Mouse (Mus musculus) CH12.LX (cell line): ENCODE data around the gene Slc24a2. TPM values are rescaled to one million over a fixed set of nuclear protein-coding genes. Genes with fewer than 3 reads are reported as not detected.

ENCODE experiments used
- DNase-seq: peaks from one replicate; pipeline ENCODE4 v3.0.0-alpha.2; 2013; ENCODE audit errors: extremely low read depth
- H3K27ac ChIP-seq: 2 replicates; pipeline ENCODE4 v1.5.1; 2012; ENCODE audit warnings: low read depth, mild to moderate bottlenecking, control low read depth, moderate library complexity; ENCODE audit not compliant: insufficient read depth
- H3K27me3 ChIP-seq: replicated peaks from 2 replicates; pipeline ENCODE3; 2012; ENCODE audit warnings: inconsistent platforms
- H3K36me3 ChIP-seq, 2 experiments: replicated peaks in 1 of 2; 2 replicates each; pipeline versions ENCODE3 to v1.6.1; 2012; ENCODE audit warnings: inconsistent platforms in 1 of 2, low read length in 1 of 2, mild to moderate bottlenecking in 1 of 2, mixed read lengths in 1 of 2, moderate library complexity in 1 of 2; ENCODE audit not compliant: control insufficient read depth in 1 of 2, insufficient read depth in 1 of 2
- H3K4me1 ChIP-seq, 2 experiments: 2 replicates each; pipeline ENCODE4 v1.6.1; 2012; ENCODE audit warnings: inconsistent platforms in 1 of 2, moderate library complexity in 1 of 2; ENCODE audit not compliant: insufficient read depth in 2 of 2, control insufficient read depth in 1 of 2
- H3K4me2 ChIP-seq: 2 replicates; pipeline ENCODE4 v1.6.1; 2012; ENCODE audit warnings: low read depth, mild to moderate bottlenecking, control low read depth; ENCODE audit not compliant: poor library complexity, insufficient read depth, severe bottlenecking
- H3K4me3 ChIP-seq, 3 experiments: fragments of 150-350 bp in 1 of 3; sonication (generic) in 1 of 3; replicated peaks in 1 of 3; 2 replicates each; pipeline versions ENCODE3 to v1.5.1; 2011 to 2012; ENCODE audit warnings: low read depth in 2 of 3, low read length in 2 of 3, mild to moderate bottlenecking in 2 of 3, moderate library complexity in 2 of 3, control low read depth in 1 of 3, improper control_type of control experiment in 1 of 3, inconsistent platforms in 1 of 3, mixed read lengths in 1 of 3; ENCODE audit not compliant: poor library complexity in 1 of 3
- H3K79me2 ChIP-seq: replicated peaks from 2 replicates; pipeline ENCODE4 v1.6.1; 2012; ENCODE audit warnings: mild to moderate bottlenecking, moderate library complexity; ENCODE audit not compliant: control insufficient read depth, poor library complexity, insufficient read depth, severe bottlenecking; ENCODE audit errors: extremely low read depth
- H3K9ac ChIP-seq: 2 replicates; pipeline ENCODE4 v1.6.1; 2012; ENCODE audit warnings: low read depth, mild to moderate bottlenecking, control low read depth, moderate library complexity; ENCODE audit not compliant: insufficient read depth
- H3K9me3 ChIP-seq: replicated peaks from 2 replicates; pipeline ENCODE3; 2012; ENCODE audit warnings: low read length, inconsistent platforms, mixed read lengths
- CHD2 ChIP-seq: IDR thresholded peaks from 2 replicates; pipeline ENCODE4 v1.6.1; 2011; ENCODE audit warnings: low read length, improper control_type of control experiment
- CTCF ChIP-seq, 2 experiments: IDR thresholded peaks in 1 of 2; conservative IDR thresholded peaks in 1 of 2; 2 replicates each; pipeline ENCODE4 v1.5.1; 2011 to 2012; ENCODE audit warnings: low read depth in 2 of 2, low read length in 2 of 2, improper control_type of control experiment in 1 of 2, inconsistent platforms in 1 of 2, mild to moderate bottlenecking in 1 of 2, moderate library complexity in 1 of 2
- E2F4 ChIP-seq: IDR thresholded peaks from 2 replicates; pipeline ENCODE4 v1.6.1; 2011; ENCODE audit warnings: low read depth, low read length, improper control_type of control experiment; ENCODE audit not compliant: insufficient replicate concordance
- ELF1 ChIP-seq: IDR thresholded peaks from 2 replicates; pipeline ENCODE4 v1.6.1; 2014; ENCODE audit warnings: low read depth, mild to moderate bottlenecking, inconsistent platforms, low read length, improper control_type of control experiment
- EP300 ChIP-seq: IDR thresholded peaks from 2 replicates; pipeline ENCODE4 v1.6.1; 2011; ENCODE audit warnings: low read length, improper control_type of control experiment
- ETS1 ChIP-seq: conservative IDR thresholded peaks from 2 replicates; pipeline ENCODE4 v1.6.1; 2012; ENCODE audit warnings: low read depth, mild to moderate bottlenecking, inconsistent platforms, low read length, improper control_type of control experiment, moderate library complexity
- IRF4 ChIP-seq: IDR thresholded peaks from 2 replicates; pipeline ENCODE4 v1.6.1; 2014; ENCODE audit warnings: low read depth, mild to moderate bottlenecking, inconsistent platforms, low read length, improper control_type of control experiment
- JUN ChIP-seq: IDR thresholded peaks from 2 replicates; pipeline ENCODE4 v1.6.1; 2011; ENCODE audit warnings: low read depth, mild to moderate bottlenecking, low read length, improper control_type of control experiment, moderate library complexity; ENCODE audit not compliant: insufficient read depth
- JUND ChIP-seq: conservative IDR thresholded peaks from 2 replicates; pipeline ENCODE4 v1.6.1; 2011; ENCODE audit warnings: low read depth, low read length, improper control_type of control experiment
- KAT2A ChIP-seq: IDR thresholded peaks from 2 replicates; pipeline ENCODE4 v1.6.1; 2012; ENCODE audit warnings: low read length, improper control_type of control experiment, inconsistent platforms; ENCODE audit not compliant: insufficient replicate concordance
- MAFK ChIP-seq: IDR thresholded peaks from 2 replicates; pipeline ENCODE4 v1.6.1; 2011; ENCODE audit warnings: low read length, improper control_type of control experiment; ENCODE audit not compliant: insufficient replicate concordance
- MAX ChIP-seq: IDR thresholded peaks from 2 replicates; pipeline ENCODE4 v1.6.1; 2011; ENCODE audit warnings: low read length, improper control_type of control experiment
- MAZ ChIP-seq: IDR thresholded peaks from 2 replicates; pipeline ENCODE4 v1.6.1; 2012; ENCODE audit warnings: low read depth, mild to moderate bottlenecking, inconsistent platforms, low read length, improper control_type of control experiment, moderate library complexity
- MEF2A ChIP-seq: IDR thresholded peaks from 2 replicates; pipeline ENCODE4 v1.6.1; 2014; ENCODE audit warnings: low read depth, mild to moderate bottlenecking, inconsistent platforms, low read length, improper control_type of control experiment, borderline replicate concordance
- NRF1 ChIP-seq: IDR thresholded peaks from 2 replicates; pipeline ENCODE4 v1.6.1; 2014; ENCODE audit warnings: low read depth, mild to moderate bottlenecking, inconsistent platforms, low read length, improper control_type of control experiment, moderate library complexity
- PAX5 ChIP-seq: IDR thresholded peaks from 2 replicates; pipeline ENCODE4 v1.6.1; 2012; ENCODE audit warnings: low read length, inconsistent platforms, mixed read lengths
- POLR2A ChIP-seq: IDR thresholded peaks from 2 replicates; pipeline ENCODE4 v1.6.1; 2011; ENCODE audit warnings: low read depth, mild to moderate bottlenecking, improper control_type of control experiment, low read length
- RCOR1 ChIP-seq: conservative IDR thresholded peaks from 2 replicates; pipeline ENCODE4 v1.6.1; 2012; ENCODE audit warnings: low read depth, mild to moderate bottlenecking, inconsistent platforms, low read length, improper control_type of control experiment
- SIN3A ChIP-seq: IDR thresholded peaks from 2 replicates; pipeline ENCODE4 v1.6.1; 2012; ENCODE audit warnings: low read length, improper control_type of control experiment, inconsistent platforms
- SMC3 ChIP-seq: IDR thresholded peaks from 2 replicates; pipeline ENCODE4 v1.6.1; 2011; ENCODE audit warnings: low read depth, low read length, improper control_type of control experiment
- TCF12 ChIP-seq: IDR thresholded peaks from 2 replicates; pipeline ENCODE4 v1.6.1; 2014; ENCODE audit warnings: low read depth, mild to moderate bottlenecking, inconsistent platforms, low read length, improper control_type of control experiment
- USF1 ChIP-seq: IDR thresholded peaks from 2 replicates; pipeline ENCODE4 v1.6.1; 2014; ENCODE audit warnings: low read depth, mild to moderate bottlenecking, inconsistent platforms, low read length, improper control_type of control experiment
- USF2 ChIP-seq: conservative IDR thresholded peaks from 2 replicates; pipeline ENCODE4 v1.6.1; 2011; ENCODE audit warnings: low read depth, low read length, improper control_type of control experiment
- ZKSCAN1 ChIP-seq: IDR thresholded peaks from 2 replicates; pipeline ENCODE4 v1.6.1; 2012; ENCODE audit warnings: low read depth, inconsistent platforms, low read length, improper control_type of control experiment, borderline replicate concordance
- ZMIZ1 ChIP-seq: IDR thresholded peaks from 2 replicates; pipeline ENCODE4 v1.6.1; 2012; ENCODE audit warnings: low read depth, mild to moderate bottlenecking, inconsistent platforms, low read length, improper control_type of control experiment
- ZNF384 ChIP-seq: IDR thresholded peaks from 2 replicates; pipeline ENCODE4 v1.6.1; 2012; ENCODE audit warnings: low read depth, low read length, improper control_type of control experiment, inconsistent platforms
- dilution Hi-C: fragments of 300-500 bp; cut with MboI; formaldehyde crosslinking; loops from 2 replicates; pipeline ENCODE4 v1.14.3; 2020; ENCODE audit warnings: low sequenced_read_pairs; ENCODE audit not compliant: extremely low pct_unique_long_range_greater_than_20kb, extremely low pct_ligation_motif_present
- in situ Hi-C: fragments of 300-500 bp; cut with MboI; formaldehyde crosslinking; loops from 3 replicates; pipeline ENCODE4 v1.14.3; 2019; ENCODE audit warnings: low sequenced_read_pairs, low pct_ligation_motif_present, low pct_unique_long_range_greater_than_20kb, mixed read lengths
- polyA plus RNA-seq: library from polyadenylated mRNA; unstranded; fragments of >175 nt; gene quantifications from 2 replicates; pipeline ENCODE4 v1.2.1, GENCODE M21; 2012; ENCODE audit warnings: low read depth; ENCODE audit not compliant: insufficient read length
- total RNA-seq, 2 experiments: library from RNA; depleted of rRNA; stranded (reverse); fragments of 300-350 nt in 1 of 2; fragments of >200 nt in 1 of 2; gene quantifications; 2 replicates each; pipeline ENCODE4 v1.2.3; 2012 to 2014

The Slc24a2 gene
- total and polyA plus RNA-seq, 3 experiments, result not detected

DNA sequence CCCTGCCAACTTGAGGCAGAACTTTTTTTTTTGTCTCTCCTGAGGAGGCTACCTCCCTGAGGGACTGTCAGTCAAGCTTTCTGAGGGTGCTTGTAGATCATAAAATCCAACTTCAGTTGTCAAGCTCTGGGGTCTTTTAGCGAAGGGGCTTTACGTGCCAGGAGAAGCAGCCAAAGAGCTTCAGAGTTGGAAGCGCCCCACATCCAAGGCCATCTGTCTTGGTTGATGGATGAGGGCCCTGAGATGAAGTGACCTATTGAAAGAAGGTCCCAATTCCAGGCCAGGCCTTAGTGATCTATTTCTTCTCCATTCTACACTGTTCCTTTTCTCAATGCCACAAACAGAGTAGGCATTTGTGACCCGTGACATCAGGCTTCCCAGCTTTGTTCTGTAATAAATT, 214.5 kb downstream of the Slc24a2 start:
- Histone ChIP-seq H3K4me1 (no peaks in the 10 kb centered on the region), H3K27ac (no peak overlapping the region), H3K36me3 (no peaks in the 10 kb centered on the region), H3K9ac (no peak overlapping the region), H3K27me3 (no peaks in the 10 kb centered on the region), H3K9me3 (no peaks in the 10 kb centered on the region), H3K79me2 (no peaks in the 10 kb centered on the region), H3K4me3 (no peak overlapping the region), H3K4me2 (no peak overlapping the region)
- TF ChIP-seq ZMIZ1, result no peak
- TF ChIP-seq E2F4, result no peak
- TF ChIP-seq JUND, result no peak
- no peak for TF ChIP-seq USF2
- no peak for TF ChIP-seq NRF1
- TF ChIP-seq PAX5, result no peak
- TF ChIP-seq POLR2A, result no peak
- TF ChIP-seq SIN3A, result no peak
- TF ChIP-seq MAZ, result no peak
- DNase-seq, result no peak
- dilution Hi-C loops (no loop called here), in situ Hi-C loops (no loop called here)

DNA sequence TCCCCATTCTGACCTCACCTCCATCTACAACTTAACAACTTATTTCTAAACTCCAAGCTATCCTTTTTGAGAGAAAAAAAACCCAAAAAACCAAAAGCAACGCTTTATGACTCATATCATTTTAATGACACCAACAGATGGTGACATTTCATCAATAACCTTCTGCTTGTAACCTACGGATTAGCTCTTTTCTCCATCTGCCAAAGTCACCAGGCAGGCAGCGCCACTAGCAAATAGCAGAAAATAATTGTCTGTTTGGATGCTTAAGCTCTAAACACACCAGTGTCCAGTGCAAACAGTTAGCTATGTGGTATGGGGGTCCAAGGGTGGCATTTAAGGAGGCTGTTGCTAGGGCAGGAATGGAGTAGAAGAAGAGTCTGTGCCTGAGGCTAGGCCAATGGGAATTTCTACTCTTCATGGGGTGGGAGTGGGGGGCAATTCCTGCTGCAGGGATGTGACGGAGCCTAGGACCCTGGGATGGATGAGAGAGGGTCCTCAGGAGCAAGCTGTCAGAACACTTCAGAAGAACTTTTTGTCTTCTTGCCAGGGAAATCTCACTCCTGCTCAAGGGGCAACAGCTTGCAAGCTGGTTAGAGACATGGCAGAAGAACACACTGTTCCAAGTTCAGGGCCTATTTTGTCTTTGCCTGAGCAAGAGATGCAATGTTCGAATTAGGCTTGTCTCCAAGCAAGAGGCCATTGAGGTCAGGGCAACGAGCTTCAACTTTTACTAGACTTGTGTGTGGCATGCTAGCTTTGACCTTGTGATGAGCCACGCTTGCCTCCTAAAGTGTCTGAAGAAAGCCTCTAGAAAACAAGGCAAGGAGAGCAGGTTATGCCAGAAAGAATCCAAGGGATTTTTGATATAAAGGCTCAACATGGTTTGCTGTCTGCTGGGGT, 216.3 kb downstream of the Slc24a2 start:
- Histone ChIP-seq H3K9me3 (no peaks in the 10 kb centered on the region), H3K4me3 (no peak overlapping the region), H3K27me3 (no peaks in the 10 kb centered on the region), H3K4me2 (no peak overlapping the region), H3K4me1 (no peaks in the 10 kb centered on the region), H3K36me3 (no peaks in the 10 kb centered on the region), H3K79me2 (no peaks in the 10 kb centered on the region), H3K27ac (no peak overlapping the region), H3K9ac (no peak overlapping the region)
- dilution Hi-C loops, result no loop called here
- TF ChIP-seq IRF4 (no peak), USF2 (no peak), MAZ (no peak), ELF1 (no peak), SMC3 (no peak), TCF12 (no peak), USF1 (no peak), CTCF (conservative IDR thresholded peaks at IDR 0.05 in 1 of 2, IDR thresholded peaks at IDR 0.05 in 1 of 2; ENCODE audit: low read depth in 2 of 2, low read length in 2 of 2) (no peak), CHD2 (no peak), EP300 (no peak), MEF2A (no peak), MAFK (no peak), MAX (no peak), KAT2A (no peak), ZKSCAN1 (no peak), JUN (no peak), ETS1 (no peak), RCOR1 (no peak), ZNF384 (no peak)
- in situ Hi-C loops, result no loop called here
- DNase-seq, result no peak
